Mouse (Mus musculus) layer of hippocampus, adult 18-20 months (tissue): Measurements from ENCODE around the gene Gpr37l1. TPM values are rescaled to one million over a fixed set of nuclear protein-coding genes. Genes with fewer than 3 reads are reported as not detected.

ENCODE experiments used
- DNase-seq, 2 experiments: peaks; one replicate each; pipeline ENCODE4 v3.0.0; 2022; ENCODE audit warnings: low spot score in 2 of 2
- total RNA-seq, 2 experiments: library from RNA; stranded (reverse); gene quantifications; 2 replicates each; pipeline ENCODE4 v1.2.3; 2021

The Gpr37l1 gene
- total RNA-seq, 2 experiments from 2014 or later = 195 to 208 TPM

DNA sequence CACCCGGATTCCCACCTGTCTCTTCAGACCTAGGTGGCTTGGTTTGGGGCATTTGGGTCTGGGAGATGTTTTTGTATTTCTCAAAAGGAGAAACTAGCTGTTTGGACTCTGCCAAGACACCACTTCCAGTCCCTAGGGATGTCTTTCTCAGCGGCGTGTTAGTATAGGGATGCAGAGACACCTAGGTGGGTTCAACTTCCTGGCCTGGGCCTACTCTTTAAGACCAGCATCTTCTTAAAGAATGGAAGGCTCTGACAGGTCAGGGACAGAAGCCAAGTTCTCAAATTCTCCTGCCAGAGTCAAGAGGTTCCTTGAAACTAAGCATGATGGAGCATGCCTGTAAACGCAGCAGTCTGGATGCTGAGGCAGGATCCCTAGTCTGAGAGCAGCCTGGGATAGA lies 19.0 kb downstream of the Gpr37l1 start:
- peak in 1 of 2 experiments; percentile 13 for DNase-seq

GRCm38 (mm10) chr1:135147702-135148058 lies 19.8 kb downstream of the Gpr37l1 start:
- DNase-seq = no peak

DNA sequence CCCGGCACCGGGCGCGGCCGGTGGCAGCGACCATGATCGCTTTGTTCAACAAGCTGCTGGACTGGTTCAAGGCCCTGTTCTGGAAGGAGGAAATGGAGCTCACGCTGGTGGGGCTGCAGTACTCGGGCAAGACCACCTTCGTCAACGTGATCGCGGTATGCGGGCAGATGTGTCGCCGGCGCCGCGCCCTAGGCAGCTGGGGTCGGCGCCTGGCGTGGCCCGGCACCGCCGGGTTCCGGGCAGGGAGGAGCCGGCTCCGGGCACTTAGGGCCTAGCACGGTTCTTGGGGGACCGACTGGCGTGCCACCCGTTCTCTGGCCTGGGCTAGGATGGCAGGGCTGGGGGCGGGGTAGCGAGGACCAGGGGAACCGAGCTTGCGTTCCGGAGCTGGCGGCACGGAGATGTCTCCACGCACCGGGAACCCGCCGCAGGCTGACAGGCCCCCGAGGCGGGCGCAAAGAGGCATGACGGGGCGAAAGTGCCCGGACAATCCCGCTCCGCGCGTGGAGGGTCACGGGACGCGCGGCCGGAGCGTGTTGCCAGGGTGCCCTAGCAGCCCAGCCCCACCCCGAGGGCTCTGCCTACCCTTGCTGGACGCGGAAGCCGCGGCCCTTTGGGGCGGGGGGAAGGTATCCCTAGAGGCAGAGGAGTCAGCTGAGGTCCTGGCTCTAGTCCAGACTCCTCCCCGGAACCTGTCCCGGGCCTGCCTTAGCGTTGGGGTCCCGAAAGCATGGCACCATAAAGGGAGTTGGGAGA lies 20.4 kb downstream of the Gpr37l1 start:
- DNase-seq = peak; percentile 71 to 81

- peak; percentile 84 to 88 for DNase-seq
Measured at GRCm38 (mm10) chr1:135146077-135146945, 21.2 kb downstream of the Gpr37l1 start, which contains the start of gene Arl8a. Gene Arl8a (plus strand): TSS chr1:135146824.

DNA sequence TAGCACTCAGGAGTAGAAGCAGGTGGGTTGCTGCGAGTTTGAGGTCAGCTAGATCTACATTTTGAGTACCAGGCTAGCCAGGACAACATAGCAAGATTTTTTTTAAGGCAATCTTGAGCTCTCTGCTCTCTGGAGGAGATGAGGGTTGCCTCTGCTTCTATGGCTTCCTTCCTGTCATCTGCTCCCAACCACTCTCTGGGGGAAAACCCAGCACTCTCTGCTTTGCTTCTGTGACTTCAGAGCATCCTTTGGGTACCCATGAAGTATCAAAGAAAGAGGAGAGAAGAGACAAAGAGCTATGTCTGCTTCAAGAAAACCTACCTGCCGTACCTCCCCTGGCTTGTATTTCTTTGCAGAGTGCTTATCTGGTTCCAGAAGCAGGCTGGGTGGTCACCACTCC lies 23.5 kb downstream of the Gpr37l1 start:
- no peak for DNase-seq

GRCm38 (mm10) chr1:135142452-135142851 lies 25.0 kb downstream of the Gpr37l1 start:
- DNase-seq = no peak

DNA sequence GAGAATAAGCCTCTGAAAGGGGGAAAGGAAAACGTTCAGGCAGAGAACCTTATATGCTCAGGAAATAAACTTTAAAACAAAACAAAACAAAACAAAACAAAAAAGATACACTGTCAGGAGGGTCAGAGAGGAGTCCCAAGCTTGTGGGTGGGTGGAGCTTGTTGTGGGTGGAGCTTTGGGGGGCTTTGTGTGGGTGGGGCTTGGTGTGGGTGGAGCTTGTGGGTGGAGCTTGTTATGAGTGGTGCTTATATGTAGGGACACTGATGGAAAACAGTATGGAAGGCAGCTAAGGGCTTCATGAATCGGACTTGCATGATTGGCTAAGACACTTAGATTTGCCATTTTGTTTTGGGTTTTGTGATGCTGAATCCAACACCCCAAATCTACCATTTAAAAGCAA lies 27.6 kb downstream of the Gpr37l1 start:
- DNase-seq = no peak

GRCm38 (mm10) chr1:135136500-135136899 lies 31.0 kb downstream of the Gpr37l1 start:
- DNase-seq = peak in 1 of 2 experiments; percentile 86

DNA sequence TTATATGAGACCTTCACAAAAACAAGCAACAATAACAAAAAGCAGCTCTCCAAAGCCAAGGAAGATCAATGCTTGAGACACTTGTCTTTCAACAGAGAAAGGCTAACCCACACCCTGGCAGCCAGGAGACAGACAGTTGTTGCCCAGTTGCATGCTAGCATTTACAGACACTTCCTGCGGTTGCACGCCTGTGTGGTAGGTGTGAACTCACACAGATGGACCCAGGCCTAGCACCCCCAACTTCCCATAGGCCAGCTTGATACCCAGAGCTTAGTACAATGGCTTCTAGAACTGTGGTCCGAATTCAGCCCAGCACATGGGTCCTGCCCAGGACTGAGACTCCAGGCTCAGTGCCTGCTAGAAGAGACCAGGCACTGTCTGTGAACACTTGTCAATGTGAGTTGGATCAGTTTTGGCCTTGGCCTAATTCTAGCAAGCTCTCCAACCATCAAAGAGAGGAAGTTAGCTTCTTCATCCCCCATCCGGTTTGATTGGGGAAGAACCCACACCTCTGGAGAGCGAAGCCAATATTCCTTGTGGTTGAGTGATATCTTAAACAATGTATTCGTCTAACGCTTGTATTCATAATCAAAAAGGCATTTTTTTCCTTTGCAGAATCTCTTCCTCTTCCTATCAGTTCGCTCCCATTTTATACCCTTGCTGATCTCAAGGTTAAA lies 32.2 kb downstream of the Gpr37l1 start:
- DNase-seq = no peak

- DNase-seq = no peak
Measured at GRCm38 (mm10) chr1:135133678-135134435, 33.6 kb downstream of the Gpr37l1 start.

GRCm38 (mm10) chr1:135132893-135133369 lies 34.5 kb downstream of the Gpr37l1 start:
- no peak for DNase-seq

GRCm38 (mm10) chr1:135132473-135132872 lies 35.0 kb downstream of the Gpr37l1 start, which contains the start of gene Ptpn7:
Gene Ptpn7 (plus strand): TSS chr1:135132700.
- DNase-seq = peak in 1 of 2 experiments; percentile 33

- no peak for DNase-seq
Measured at GRCm38 (mm10) chr1:135131560-135131959, 35.9 kb downstream of the Gpr37l1 start.

GRCm38 (mm10) chr1:135131034-135131433 lies 36.4 kb downstream of the Gpr37l1 start:
- DNase-seq = no peak

GRCm38 (mm10) chr1:135130376-135131018 lies 37.0 kb downstream of the Gpr37l1 start:
- DNase-seq = no peak

DNA sequence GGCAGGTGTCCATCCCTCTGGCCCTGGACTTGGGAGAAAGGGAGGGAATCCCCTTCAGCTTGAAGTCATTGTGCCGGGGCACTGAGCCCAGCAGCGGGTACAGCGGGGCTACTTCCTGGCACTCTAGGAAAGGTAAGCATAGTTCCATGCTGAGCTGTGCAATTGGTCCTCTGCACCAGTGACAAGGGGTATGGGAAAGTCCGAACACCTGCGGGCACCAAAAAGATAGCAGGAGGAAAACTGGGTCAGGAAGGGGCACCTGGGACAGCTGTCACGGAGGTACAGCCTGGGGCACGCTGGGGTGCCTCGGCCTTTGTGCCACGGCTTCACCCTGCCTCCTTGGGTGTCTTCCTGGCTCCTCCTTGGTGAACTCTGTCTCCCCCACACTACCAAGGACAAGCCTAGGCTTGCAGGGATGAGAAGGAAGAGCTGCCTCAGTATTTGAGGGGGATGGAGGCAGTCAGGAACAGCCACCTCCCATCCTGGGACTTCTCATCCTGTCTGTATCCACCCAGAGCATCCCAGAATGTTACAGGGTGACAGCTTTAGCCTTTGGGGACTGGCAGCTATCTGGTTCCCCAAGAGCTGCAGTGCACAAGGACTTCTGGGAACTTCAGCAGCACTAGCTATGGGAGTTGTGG lies 37.8 kb downstream of the Gpr37l1 start:
- DNase-seq = no peak

DNA sequence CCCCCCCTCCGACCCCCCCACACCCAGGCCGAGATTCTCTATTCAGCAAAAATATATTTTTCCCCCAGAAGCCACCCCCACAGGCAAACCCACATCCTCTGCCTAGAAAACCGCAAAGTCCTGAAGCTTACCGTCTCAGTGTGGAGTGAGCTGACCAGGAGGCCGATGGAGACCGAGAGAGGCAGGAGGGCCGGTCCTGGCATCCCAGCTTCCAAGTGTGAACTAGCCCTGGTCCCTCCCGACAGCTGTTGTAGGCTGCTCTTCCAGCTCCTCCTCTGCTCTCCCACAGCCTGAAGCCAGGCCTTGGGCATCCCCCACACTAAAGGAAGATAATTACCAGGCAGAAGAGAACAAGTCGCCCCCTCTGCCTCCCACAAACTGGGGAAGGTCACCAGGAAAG lies 38.5 kb downstream of the Gpr37l1 start:
- no peak for DNase-seq

DNA sequence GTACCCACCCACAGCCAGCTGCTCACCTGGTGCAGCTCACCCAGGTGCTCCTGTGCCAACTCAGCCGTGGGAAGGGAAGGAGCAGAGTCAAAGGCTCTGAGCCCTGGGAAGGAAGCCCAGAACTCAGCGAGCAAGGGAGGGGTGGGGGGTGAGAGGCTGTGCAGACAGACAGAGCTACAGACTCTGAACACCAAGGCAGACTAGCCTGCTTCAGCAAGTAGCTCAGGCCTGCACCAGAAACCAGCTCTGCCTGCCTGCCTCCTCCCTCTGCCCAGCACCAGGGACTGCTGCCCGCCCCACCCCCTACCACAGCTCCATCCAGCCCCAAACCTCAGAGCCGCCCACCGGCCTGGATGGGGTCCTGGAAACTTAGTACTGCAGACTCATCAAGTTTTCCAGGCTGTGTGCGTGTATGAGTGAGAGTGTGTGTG lies 39.5 kb downstream of the Gpr37l1 start:
- no peak for DNase-seq

- peak in 1 of 2 experiments; percentile 25 for DNase-seq
Measured at GRCm38 (mm10) chr1:135126443-135127027, 40.9 kb downstream of the Gpr37l1 start.
